Mouse (Mus musculus) heart, postnatal 0 days (tissue): Measurements from ENCODE around the gene Gm21985. TPM values are rescaled to one million over a fixed set of nuclear protein-coding genes. Genes with fewer than 3 reads are reported as not detected.
"Not testable (repeated sequence)": the region's sequence is repeated elsewhere in the genome, so short reads cannot be mapped to it uniquely, and the experiment has no call there.

Experiments used
- ATAC-seq: fragments of 200-750 bp; cut with Nextera tagmentation; 2 replicates; pipeline ENCODE4 v1.8.0; 2017; ENCODE audit warnings: low read depth, moderate number of reproducible peaks, moderate library complexity; ENCODE audit not compliant: insufficient read depth
- DNase-seq: peaks from one replicate; pipeline ENCODE4 v3.0.0-alpha.2; 2016; ENCODE audit warnings: low spot score
- H3K27ac ChIP-seq: fragments of 300-500 bp; sonication (generic); 2 replicates; pipeline ENCODE4 v1.5.1; 2014; ENCODE audit warnings: low read depth, mild to moderate bottlenecking
- H3K27me3 ChIP-seq: fragments of 300-500 bp; sonication (generic); 2 replicates; pipeline ENCODE4 v1.6.1; 2014; ENCODE audit warnings: low read length, mixed read lengths; ENCODE audit not compliant: control insufficient read depth, insufficient read depth
- H3K36me3 ChIP-seq: fragments of 300-500 bp; sonication (generic); replicated peaks from 2 replicates; pipeline ENCODE4 v1.6.1; 2014; ENCODE audit warnings: low read length, mixed read lengths; ENCODE audit not compliant: control insufficient read depth, insufficient read depth
- H3K4me1 ChIP-seq: fragments of 300-500 bp; sonication (generic); 2 replicates; pipeline ENCODE4 v1.6.1; 2014; ENCODE audit warnings: antibody characterized with exemption; ENCODE audit not compliant: control insufficient read depth, insufficient read depth
- H3K4me2 ChIP-seq: fragments of 300-500 bp; sonication (generic); 2 replicates; pipeline ENCODE4 v1.6.1; 2014; ENCODE audit warnings: low read depth, mild to moderate bottlenecking, low read length, moderate library complexity
- H3K4me3 ChIP-seq: fragments of 300-500 bp; sonication (generic); 2 replicates; pipeline ENCODE4 v1.5.1; 2014; ENCODE audit warnings: low read depth, low read length
- H3K9ac ChIP-seq: fragments of 300-500 bp; sonication (generic); replicated peaks from 2 replicates; pipeline ENCODE4 v1.6.1; 2014; ENCODE audit warnings: low read depth, low read length, mixed read lengths
- H3K9me3 ChIP-seq: fragments of 300-500 bp; sonication (generic); replicated peaks from 2 replicates; pipeline ENCODE4 v1.6.1; 2016; ENCODE audit warnings: low read length; ENCODE audit not compliant: control insufficient read depth
- CTCF ChIP-seq: IDR thresholded peaks from 2 replicates; pipeline ENCODE4 v1.5.1; 2016; ENCODE audit warnings: antibody characterized with exemption, control low read depth, low read depth
- EP300 ChIP-seq: IDR thresholded peaks from 2 replicates; pipeline ENCODE4 v1.6.1; 2016; ENCODE audit warnings: antibody characterized with exemption, low read depth
- WGBS: fragments of 180-500 bp; shearing (Covaris S2); extraction: QIAGEN DNeasy Blood & Tissue Kit; methylation state at CpG from one replicate; pipeline ENCODE4 v1.1.7; 2014; 5-methylcytosine and 5-hydroxymethylcytosine counted together
- polyA plus RNA-seq: library from polyadenylated mRNA; unstranded; fragments of >200 nt; fragmentation: Nextera tagmentation; extraction: Ambion mirVana; gene quantifications from 2 replicates; pipeline ENCODE4 v1.2.1, GENCODE M21; 2015
- total RNA-seq: library from RNA; depleted of rRNA; stranded (reverse); fragments of >200 nt; gene quantifications from 2 replicates; pipeline ENCODE4 v1.2.3, GENCODE M21; 2014; ENCODE audit warnings: low replicate concordance; rRNA removed

The Gm21985 gene
- total and polyA plus RNA-seq, 2 experiments from 2014 or later: not detected

- DNase-seq: no peak
- TF ChIP-seq CTCF: no peak
- TF ChIP-seq EP300: no peak
These were observed 182.5 kb downstream of the Gm21985 start for GRCm38 (mm10) chr2:112448510-112449059.

GRCm38 (mm10) chr2:112449597-112450296, 183.6 kb downstream of the Gm21985 start:
- no peaks in the 10 kb centered on the region for H3K27me3 ChIP-seq
- H3K4me3 ChIP-seq: no peak overlapping the region
- TF ChIP-seq EP300 (no peak), CTCF (peak; percentile 55)
- H3K9ac ChIP-seq: no peak overlapping the region
- H3K4me1 ChIP-seq: peaks cover 8% of the 10 kb centered on the region; the same call in 1 of the 2 replicates
- no peak overlapping the region for H3K4me2 ChIP-seq
- ATAC-seq (no peak), DNase-seq (no peak)
- no peaks in the 10 kb centered on the region for H3K9me3 ChIP-seq
- no peak overlapping the region for H3K27ac ChIP-seq
- 22% methylated on average over 4 of the region's 4 CpGs for WGBS
- H3K36me3 ChIP-seq: no peaks in the 10 kb centered on the region

More at GRCm38 (mm10) chr2:112448510-112449059, 182.5 kb downstream of the Gm21985 start:
- no peaks in the 10 kb centered on the region for H3K36me3 ChIP-seq
- no peak overlapping the region for H3K4me2 ChIP-seq
- no peaks in the 10 kb centered on the region for H3K9me3 ChIP-seq
- no peaks in the 10 kb centered on the region for H3K4me1 ChIP-seq
- H3K9ac ChIP-seq: no peak overlapping the region
- H3K27ac ChIP-seq: no peak overlapping the region
- ATAC-seq: no peak
- no peak overlapping the region for H3K4me3 ChIP-seq
- no peaks in the 10 kb centered on the region for H3K27me3 ChIP-seq

GRCm38 (mm10) chr2:112452513-112452912, 186.4 kb downstream of the Gm21985 start:
- not testable (repeated sequence) for H3K4me3 ChIP-seq, H3K4me2 ChIP-seq, H3K27ac ChIP-seq, DNase-seq, H3K36me3 ChIP-seq, H3K9ac ChIP-seq, ATAC-seq, H3K27me3 ChIP-seq, H3K9me3 ChIP-seq
- peaks cover 16% of the 10 kb centered on the region; the same call in 1 of the 2 replicates for H3K4me1 ChIP-seq

- Histone ChIP-seq H3K27me3 (no peaks in the 10 kb centered on the region), H3K4me2 (peak overlapping the region; percentile 77), H3K27ac (peak overlapping the region; percentile 82), H3K9ac (peak overlapping the region; percentile 82), H3K36me3 (no peaks in the 10 kb centered on the region; the same call in 1 of the 2 replicates), H3K4me3 (peak overlapping the region; percentile 72), H3K9me3 (no peaks in the 10 kb centered on the region), H3K4me1 (peaks cover 16% of the 10 kb centered on the region; the same call in 1 of the 2 replicates)
- peak; percentile 43 for ATAC-seq
- no peak for DNase-seq
- no peak for TF ChIP-seq EP300
- TF ChIP-seq CTCF: no peak
- WGBS: 27% methylated on average over 17 of the region's 17 CpGs
These were observed 188.2 kb downstream of the Gm21985 start for GRCm38 (mm10) chr2:112454125-112454861.

GRCm38 (mm10) chr2:112454862-112455564, 188.9 kb downstream of the Gm21985 start, which contains the start of gene Emc7:
Gene Emc7, plus strand, starts transcription at chr2:112454997.
- H3K9ac ChIP-seq: peak within 1 kb of the TSS; percentile 82

More at GRCm38 (mm10) chr2:112454862-112455564, 188.9 kb downstream of the Gm21985 start, which contains the start of gene Emc7:
- H3K27me3 ChIP-seq: no peaks in the 10 kb centered on the region
- H3K36me3 ChIP-seq: no peaks in the 10 kb centered on the region; the same call in none of the 2 replicates
- peak within 1 kb of the TSS; percentile 82 for H3K27ac ChIP-seq
- peak; percentile 95 for DNase-seq
- peak within 1 kb of the TSS; percentile 78 for H3K4me2 ChIP-seq
- H3K4me3 ChIP-seq: peak within 1 kb of the TSS; percentile 72
- TF ChIP-seq CTCF: no peak
- no peak for TF ChIP-seq EP300
- peak; percentile 99 for ATAC-seq
- peaks cover 16% of the 10 kb centered on the region; the same call in 1 of the 2 replicates for H3K4me1 ChIP-seq
- WGBS: under 1% methylated on average over 49 of the region's 49 CpGs
- no peaks in the 10 kb centered on the region for H3K9me3 ChIP-seq

Other genes starting within 250 kb of the Gm21985 start
- not detected in 2 replicates for gene Olfr1311, start 241.9 kb upstream of the Gm21985 start, total RNA-seq
- gene Olfr1311, start 241.9 kb upstream of the Gm21985 start, polyA plus RNA-seq: not detected in 2 replicates
- gene Olfr1312, start 216.1 kb upstream of the Gm21985 start, total RNA-seq: not detected in 2 replicates
- gene Olfr1312, start 216.1 kb upstream of the Gm21985 start, polyA plus RNA-seq: not detected in 2 replicates
- not detected in 2 replicates for gene Olfr1313, start 188.5 kb upstream of the Gm21985 start, total RNA-seq
- not detected in 2 replicates for gene Olfr1313, start 188.5 kb upstream of the Gm21985 start, polyA plus RNA-seq
- gene Olfr1314, start 169.5 kb upstream of the Gm21985 start, total RNA-seq: not detected in 2 replicates
- gene Olfr1314, start 169.5 kb upstream of the Gm21985 start, polyA plus RNA-seq: not detected in 2 replicates
- gene Olfr1315-ps1, start 150.9 kb upstream of the Gm21985 start, total RNA-seq: not detected in 2 replicates
- not detected in 2 replicates for gene Olfr1315-ps1, start 150.9 kb upstream of the Gm21985 start, polyA plus RNA-seq
- gene Olfr1316, start 131.3 kb upstream of the Gm21985 start, total RNA-seq: not detected in 2 replicates
- not detected in 2 replicates for gene Olfr1316, start 131.3 kb upstream of the Gm21985 start, polyA plus RNA-seq
- not detected in 2 replicates for gene Olfr1317, start 126.0 kb upstream of the Gm21985 start, total RNA-seq
- not detected in 2 replicates for gene Olfr1317, start 126.0 kb upstream of the Gm21985 start, polyA plus RNA-seq
- not detected in 2 replicates for gene Olfr1318, start 112.1 kb upstream of the Gm21985 start, total RNA-seq
- gene Olfr1318, start 112.1 kb upstream of the Gm21985 start, polyA plus RNA-seq: not detected in 2 replicates
- 5.0 and 10.0 TPM in 2 replicates for gene Lpcat4, start 26.8 kb upstream of the Gm21985 start, total RNA-seq
- gene Lpcat4, start 26.8 kb upstream of the Gm21985 start, polyA plus RNA-seq: 3.1 and 3.6 TPM in 2 replicates
- not detected in 2 replicates for gene Nutm1, start 7.0 kb upstream of the Gm21985 start, total RNA-seq
- not detected in 2 replicates for gene Nutm1, start 7.0 kb upstream of the Gm21985 start, polyA plus RNA-seq
- gene Nop10, start 4.4 kb upstream of the Gm21985 start, total RNA-seq: 95.5 and 125 TPM in 2 replicates
- 148 and 154 TPM in 2 replicates for gene Nop10, start 4.4 kb upstream of the Gm21985 start, polyA plus RNA-seq
- 42.8 and 48.1 TPM in 2 replicates for gene Slc12a6, start 489 bp upstream of the Gm21985 start, total RNA-seq
- gene Slc12a6, start 489 bp upstream of the Gm21985 start, polyA plus RNA-seq: 6.5 and 7.2 TPM in 2 replicates
- 58.5 and 70.1 TPM in 2 replicates for gene Emc4, start 101.7 kb downstream of the Gm21985 start, total RNA-seq
- gene Emc4, start 101.7 kb downstream of the Gm21985 start, polyA plus RNA-seq: 104 and 110 TPM in 2 replicates
- gene Katnbl1, start 112.9 kb downstream of the Gm21985 start, total RNA-seq: 3.5 and 8.0 TPM in 2 replicates
- 12.6 and 13.3 TPM in 2 replicates for gene Katnbl1, start 112.9 kb downstream of the Gm21985 start, polyA plus RNA-seq
- 6.8 and 7.0 TPM in 2 replicates for gene Emc7, start 188.7 kb downstream of the Gm21985 start, total RNA-seq
- gene Emc7, start 188.7 kb downstream of the Gm21985 start, polyA plus RNA-seq: 22.6 and 22.7 TPM in 2 replicates
- not detected in 2 replicates for gene Chrm5, start 214.5 kb downstream of the Gm21985 start, total RNA-seq
- gene Chrm5, start 214.5 kb downstream of the Gm21985 start, polyA plus RNA-seq: not detected in 2 replicates
- gene Aven, start 226.7 kb downstream of the Gm21985 start, total RNA-seq: 5.2 and 26.5 TPM in 2 replicates
- gene Aven, start 226.7 kb downstream of the Gm21985 start, polyA plus RNA-seq: 2.6 and 4.7 TPM in 2 replicates